Mouse (Mus musculus) left cerebral cortex, adult 11 months (tissue): ENCODE results near the gene Wdr19.

Source experiments
- DNase-seq: peaks from one replicate; pipeline ENCODE4 v3.0.0; 2022; ENCODE audit warnings: low spot score

Wdr19 gene

DNA sequence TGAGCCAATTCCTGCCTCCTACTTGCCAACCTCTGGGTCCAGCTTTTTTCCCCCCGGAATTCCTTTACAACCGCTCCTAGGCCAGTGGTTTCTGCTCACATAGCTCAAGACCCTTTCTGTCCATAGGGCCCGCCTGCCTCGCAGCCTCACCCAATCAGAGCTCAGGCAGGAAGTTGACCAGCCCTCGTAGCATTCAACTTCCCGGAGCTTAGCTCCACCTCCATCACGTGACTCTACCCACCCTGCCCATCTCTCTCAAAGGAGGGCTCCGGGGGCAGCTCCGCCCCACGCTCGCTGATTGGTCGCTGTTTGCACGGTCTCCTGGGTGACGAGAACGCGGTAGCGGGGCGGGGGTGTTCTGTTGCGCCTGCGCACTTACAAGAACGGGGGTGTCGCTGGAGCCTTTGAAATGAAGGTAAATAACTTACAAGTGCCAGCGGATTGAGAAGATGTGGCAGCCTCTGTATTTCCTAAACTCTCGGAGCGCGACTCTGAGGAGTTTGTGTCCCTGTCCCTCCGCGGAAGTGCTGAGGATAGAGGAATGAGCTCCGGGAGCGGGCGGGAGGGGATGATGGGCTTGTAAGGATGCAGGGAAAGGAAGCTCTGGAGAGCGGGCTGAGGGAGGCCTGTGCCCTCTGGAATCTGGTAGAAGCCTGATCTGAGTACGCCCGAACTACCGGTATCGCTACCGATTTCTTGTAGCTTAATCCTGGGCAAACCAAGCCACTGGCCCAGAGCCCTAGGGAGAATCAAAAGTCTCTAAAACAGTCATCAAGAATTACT, at the start of gene Wdr19:
TSS of gene Wdr19 (plus strand) at position 351 of the 783 bp plus-strand sequence.
- peak; percentile 99 for DNase-seq

DNA sequence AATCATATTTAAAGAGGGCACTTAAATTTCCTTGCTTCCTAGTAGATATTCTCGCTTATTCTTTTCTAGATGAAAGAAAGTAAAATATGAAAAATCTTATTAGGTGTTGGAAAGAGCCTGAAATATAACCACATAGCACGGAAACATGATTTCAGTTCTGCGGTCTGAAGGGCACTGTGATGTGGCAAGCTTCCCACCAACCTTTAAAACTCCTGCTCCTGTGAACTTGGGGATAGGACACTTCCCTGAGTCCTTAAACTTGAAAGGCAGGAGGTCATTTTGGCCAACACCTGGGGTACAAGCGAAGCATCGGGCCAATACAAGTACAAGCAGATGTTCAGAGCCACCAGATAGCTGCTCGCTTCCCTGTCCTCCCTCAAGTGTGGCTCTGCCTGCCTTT, 49.8 kb upstream of the Wdr19 start:
- DNase-seq: no peak

DNA sequence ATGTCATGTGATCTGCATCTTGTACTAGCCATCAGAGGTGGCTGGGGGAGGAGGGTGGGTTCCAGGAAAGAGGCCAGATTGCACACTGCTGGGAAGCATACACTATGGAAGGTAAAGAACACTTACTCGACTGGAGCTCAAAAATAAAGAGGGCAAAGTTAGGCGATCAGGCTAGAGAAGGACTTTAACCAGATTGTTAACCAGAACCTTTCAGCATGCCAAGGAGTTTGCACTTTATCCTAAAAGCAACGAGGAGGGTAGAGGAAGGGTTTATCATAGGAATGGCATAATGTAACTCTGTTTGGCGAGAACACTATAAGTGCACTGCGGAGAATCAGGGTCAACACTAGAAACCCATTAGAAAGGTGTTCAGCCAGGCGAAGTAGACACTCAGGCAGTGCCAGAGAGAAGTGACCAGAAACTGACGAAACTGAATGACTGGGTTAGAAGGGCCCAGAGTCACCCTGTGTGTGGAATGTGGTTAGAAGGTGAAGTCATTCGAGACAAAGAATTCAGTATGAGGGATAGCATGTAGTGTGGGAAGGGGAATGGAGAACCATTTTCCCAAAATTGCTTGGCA, 49.0 kb upstream of the Wdr19 start:
- DNase-seq: no peak

DNA sequence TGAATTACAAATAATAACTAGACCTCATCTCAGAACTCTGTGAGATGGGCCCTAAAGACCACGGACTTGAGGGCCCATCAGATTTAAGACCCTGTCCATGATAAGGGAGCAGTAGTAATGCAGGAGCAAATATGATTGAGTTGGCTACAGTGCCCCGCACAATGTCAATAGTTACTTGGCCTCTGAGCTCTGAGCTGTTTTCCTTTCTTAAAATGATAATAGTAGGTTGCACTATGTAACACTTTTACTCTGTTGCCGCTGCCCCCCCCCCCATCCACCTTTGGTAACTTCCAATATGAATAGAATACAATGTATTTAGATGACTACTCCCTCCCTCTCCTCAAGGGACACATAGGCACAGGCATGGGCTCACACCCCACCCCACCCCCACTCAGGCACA, 48.2 kb upstream of the Wdr19 start:
- DNase-seq: no peak

DNA sequence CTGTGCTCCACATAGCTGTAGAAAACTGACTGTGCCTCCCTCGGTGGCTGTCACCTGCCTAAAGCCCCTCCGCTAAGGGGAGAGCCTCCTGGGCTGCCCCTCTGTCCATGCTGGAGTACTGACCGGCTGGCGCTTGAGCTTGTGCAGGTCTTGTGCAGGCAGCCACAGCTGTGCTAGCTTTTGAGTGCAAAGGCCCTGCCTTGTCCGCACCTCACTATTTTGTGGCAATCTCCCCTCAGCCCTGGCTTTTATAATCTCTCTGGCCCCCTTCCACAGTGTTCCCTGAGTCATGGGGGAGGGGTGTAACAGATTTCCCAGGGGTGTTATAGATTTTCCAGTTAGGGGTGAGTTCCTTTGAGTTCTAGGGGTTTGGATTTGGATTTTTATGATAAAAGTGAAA, 47.7 kb upstream of the Wdr19 start:
- no peak for DNase-seq

DNA sequence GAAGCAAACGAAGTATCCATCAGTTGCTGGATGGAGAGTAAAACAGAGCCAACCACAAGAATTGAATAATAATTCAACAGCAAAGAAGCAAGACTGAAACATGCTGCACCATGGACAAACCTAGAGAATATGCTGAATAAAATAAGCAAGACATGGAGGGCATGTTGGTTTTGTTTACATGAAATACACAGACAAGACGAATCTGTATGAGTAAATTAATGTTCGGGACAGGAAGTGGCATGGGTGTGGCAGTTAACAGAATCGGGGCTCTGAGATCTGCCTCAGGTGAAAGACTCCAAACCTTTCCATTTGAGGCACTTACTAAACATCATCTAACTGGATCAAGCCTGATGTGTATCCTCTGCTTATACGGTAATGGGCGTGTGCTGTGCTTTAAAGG, 45.2 kb upstream of the Wdr19 start:
- DNase-seq: no peak

DNA sequence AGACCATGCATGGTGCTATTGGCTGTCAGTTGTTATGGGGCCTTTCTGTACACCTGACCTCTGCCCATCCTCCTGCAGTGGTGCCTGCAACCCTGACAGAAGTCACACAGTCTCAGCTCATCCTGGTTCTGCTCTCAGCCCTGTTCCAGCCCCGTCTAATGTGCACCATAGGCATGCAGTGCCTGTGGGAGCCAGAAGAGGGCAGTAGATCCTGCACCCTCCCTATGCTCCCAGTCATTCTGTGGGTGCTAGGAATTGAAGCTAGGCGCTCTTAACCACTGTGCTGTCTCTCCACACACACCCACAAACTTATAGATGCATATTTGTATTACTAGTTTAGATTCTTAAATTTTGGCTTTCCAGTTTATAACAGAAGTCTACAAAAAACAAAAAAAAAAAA, 42.6 kb upstream of the Wdr19 start:
- DNase-seq: no peak

DNA sequence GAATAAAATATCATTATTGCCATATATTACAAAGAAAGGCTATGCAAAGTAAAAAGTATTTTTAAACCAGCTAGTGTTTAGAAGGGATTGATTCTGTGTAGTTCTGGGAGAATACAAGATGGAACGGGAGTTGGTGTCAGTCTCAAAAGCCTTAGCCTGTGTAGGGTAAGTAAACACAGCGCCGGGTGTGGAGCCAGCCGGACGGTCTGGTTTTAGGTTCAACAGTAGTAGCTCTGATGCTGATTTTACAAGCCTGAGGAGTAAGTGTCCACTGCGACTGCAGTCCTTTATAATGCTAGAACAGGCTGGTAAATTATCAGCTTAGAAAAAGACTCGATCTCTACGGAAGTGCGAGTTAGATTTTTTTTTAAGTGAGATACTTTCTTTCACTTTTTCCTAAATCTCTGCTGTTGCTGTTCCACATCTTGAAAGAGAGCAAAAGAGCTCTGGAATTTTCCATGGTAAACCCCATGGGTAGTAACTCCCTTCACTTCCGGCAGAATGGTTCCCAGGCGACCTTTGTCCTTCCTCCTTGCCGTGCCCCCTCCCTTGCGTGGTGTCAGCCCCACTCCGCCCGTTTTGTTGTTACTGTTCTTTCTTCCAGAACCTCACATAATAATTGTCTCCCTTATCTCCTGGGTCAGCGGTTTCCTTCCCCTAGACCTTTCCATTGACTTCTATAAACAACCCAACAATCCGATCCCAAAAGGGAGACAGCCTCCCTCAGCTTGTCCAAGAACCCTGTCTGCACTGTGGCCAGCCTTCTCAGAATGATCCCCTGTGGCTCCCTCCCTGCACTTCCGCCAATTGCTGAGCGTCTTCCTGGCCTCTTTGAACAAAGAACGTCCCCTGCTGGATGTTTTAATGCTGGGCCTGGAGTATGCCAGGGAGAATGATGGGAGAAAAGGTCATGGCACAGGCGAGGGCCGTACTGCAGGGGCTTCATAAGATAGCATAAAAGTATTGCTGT, 41.8 kb upstream of the Wdr19 start:
- no peak for DNase-seq

DNA sequence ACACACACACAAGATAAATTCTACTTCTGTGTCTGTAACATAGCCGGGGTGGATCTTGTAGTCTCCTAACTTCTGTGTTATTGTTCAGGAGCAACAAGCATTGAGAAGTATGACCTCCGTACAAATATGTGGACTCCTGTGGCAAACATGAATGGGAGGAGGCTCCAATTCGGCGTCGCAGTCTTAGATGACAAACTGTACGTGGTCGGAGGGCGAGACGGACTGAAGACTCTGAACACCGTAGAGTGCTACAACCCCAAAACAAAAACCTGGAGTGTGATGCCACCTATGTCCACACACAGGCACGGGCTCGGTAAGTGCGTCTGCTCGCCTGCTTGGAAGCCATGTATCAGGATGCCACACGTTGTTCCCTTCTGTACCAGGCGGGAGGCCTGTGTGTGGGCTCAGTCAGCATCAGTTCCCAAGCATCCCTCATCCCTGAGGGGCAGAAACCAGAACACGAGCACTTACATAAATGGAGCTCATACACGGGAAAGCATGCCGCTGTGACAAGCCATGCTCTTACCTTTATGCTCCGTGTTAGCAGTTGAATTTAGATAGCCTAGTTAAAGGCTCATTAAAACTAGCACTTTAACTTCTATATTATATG, 40.7 kb upstream of the Wdr19 start:
- no peak for DNase-seq

DNA sequence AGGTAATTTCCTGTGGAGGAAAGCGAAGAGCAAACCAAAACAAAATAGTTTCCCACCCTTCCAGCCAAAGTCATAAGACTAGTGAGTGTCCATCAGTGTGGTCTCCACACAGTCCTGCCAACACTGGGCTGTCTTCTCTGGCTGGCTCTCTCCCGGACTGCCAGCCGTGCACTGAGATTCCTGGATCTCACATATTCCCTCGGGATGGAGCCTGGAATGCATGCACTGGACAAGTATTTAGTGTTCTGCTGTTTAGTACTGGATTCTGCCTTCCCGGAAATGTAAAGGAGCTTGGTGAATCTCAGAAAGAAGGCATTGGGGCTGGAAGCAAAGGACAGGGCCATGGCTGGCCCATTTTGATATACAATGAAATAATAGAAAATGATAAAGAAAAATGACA, 36.5 kb upstream of the Wdr19 start:
- DNase-seq: no peak

DNA sequence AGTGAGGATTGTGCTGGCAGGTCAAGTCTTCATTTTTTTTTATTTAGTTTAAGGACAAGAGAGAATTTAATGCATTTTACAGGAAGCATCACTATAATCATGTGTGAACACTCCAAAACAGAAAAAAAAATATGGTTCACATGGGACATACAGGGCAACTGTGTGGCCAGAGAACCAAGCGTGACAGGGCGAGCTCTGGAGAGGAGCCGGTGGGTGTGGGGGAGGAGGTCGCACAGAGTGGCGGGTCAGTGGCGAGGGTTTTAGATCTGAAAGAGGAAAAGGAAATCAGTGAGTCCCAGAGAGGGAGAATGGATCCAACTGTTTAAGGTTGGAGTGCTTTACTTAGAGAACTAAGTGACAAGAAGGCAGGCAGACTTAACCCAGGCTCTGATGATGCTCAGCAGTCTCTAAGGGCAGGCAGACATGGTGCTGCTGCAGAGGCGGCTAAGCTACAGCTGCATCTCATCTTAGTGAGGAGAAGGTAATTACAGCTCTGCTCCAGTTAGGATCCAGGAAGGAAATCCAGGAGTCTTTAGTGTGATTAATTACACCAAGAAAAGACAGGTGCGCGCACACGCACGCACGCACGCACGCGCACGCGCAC, 35.9 kb upstream of the Wdr19 start:
- no peak for DNase-seq

DNA sequence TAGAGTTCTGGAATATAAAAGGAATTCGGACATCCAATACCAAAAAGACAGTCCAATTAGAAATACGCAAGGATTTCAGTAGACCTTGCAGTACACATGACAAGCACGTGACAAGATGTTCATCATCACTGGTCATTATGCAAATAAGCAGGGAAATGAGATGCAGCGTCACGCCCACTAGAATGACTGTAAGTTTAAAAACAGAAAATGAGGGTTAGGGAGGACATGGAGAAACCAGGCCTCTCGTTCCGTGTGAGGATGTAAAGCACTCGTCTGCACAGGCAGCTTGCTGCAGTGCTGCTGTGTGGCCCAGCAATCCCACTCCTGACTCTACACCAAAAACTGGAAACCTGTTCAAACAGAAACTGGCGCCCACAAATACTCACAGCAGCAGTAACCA, 29.3 kb upstream of the Wdr19 start:
- no peak for DNase-seq

DNA sequence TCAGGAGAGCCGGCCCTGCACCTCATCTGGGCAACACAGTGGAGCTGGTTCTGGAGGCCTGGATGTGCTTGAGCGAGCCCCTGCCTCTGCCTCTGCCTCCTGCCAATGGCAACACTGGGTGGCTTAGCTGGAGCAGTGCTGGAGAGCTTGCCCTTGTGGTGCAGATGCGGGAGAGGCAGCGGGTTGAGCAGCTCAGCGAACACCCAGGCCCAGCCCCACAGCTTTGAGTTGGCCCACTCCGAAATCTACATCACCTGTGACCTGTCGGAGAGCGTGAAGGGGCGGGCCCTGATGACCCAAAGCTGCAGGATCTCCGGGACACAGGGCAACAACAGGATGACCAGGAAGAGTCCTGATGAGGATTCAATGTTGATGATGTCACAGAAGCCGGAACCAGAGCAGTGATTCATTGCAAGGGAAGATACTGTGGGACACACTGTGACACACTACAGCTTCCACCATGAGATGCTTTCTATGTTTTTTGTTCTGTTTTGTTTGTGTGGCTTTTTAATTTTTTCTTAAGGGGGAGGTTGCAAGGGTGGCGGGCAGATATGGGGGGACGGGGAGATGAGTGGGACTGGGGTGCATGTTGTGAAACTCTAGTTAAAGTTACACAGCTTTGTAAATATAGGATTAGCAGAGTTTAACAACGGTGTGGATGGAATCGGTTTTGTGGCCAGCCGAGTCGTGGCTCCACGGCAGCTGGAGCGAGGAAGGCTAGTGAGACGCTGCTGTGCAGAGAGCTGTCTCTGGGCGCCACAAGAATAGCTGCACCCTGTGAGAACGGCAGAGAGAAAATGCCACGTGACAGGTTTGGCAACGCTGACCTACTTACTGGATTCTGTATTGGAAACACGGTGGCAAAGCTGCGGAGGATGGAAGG, 24.2 kb upstream of the Wdr19 start:
- peak; percentile 73 for DNase-seq

DNA sequence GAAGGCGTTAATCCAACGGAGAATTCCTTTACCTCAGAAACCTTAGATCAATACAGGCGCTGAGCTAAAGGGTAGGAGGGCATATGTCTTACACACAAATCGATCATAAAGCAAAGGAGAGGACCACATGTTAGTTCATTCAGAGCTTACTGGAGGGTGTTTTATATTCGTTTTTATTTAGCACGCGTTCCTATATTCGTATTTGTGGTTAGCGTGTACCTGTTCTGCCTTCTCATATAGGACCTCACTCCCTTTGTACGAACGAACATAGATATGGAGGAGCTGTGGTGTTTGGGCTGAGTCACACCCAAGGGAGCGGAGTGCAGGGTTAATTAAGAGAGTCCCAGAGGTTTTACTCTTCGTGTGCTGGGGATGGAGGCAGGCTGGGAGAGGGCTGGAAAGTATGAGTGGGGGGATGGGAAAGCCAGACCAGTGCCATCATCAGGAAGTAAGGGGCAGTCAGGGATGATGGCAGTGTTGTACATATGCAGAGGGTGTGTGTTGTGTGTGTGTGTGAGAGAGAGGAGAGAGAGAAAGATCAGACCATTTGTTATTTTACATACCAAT, 23.5 kb upstream of the Wdr19 start:
- no peak for DNase-seq

DNA sequence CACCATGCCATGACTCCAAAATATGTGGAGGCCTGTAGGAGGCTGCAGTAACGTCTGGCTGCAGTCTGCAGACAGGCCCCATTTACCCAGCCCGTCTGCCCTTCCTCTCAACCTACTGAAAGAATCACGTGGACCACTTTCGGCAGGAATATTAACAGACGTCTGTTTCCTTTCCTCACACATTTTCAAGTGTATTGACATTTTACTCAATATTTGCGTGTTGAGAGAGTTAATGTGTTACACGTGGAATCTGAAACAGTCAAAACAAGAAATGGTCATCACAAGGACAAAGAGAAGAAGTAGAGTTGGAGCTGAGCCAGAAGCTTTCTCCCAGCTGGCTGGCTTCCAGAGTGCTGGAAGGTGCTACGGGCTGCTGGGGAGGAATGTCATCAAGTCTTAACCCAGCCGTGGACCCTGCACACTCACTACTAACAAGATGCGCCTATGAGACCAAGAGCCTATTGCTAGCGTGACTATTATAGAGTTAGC, 22.4 kb upstream of the Wdr19 start:
- DNase-seq: no peak

DNA sequence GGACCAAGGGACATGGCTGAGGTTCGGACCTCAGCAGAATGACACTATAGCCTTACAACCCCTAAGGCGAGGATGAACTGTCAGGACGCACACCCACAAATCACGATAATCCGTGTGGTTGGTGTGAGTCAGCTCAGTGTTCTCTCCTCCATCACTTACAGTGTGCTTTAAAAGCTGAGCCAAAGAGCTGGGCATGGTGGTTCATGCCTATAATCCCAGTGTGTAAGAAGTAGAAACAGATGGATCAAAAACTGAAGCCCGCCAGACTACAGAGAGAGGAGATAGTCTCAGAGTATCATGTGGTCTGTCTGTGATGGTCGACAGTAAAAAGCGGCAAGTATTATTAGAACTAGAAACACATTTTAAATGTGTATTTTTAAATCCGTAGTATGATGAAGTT, 21.0 kb upstream of the Wdr19 start:
- no peak for DNase-seq

DNA sequence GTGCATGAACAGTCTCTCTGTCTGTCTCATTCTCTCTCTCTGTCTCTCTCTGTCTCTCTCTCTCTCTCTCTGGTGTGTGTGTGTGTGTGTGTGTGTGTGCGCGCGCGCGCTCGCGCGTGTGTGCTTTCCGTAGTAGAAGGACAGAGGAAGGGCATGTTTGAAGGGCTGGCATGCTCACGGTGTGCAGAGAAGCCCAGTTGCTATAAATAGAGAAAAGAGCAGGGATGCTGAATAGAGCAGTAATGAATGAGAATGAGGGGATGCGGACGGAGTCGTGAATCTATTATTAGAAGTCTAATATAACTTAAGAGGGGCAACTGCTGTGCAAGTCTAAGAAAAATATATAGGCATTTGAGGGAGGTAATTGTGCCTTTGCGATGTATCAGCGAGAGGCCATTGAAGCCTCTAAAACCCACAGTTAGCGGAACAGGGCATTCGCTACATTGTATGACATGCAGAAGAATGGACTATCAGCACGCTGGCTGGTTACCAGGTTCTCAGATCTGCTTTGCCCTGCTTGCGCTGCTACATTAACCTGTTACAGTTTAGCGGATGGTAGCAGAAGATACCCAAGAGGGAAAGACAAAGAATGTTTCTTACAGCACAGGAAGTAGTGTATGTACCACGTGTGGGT, 18.2 kb upstream of the Wdr19 start:
- DNase-seq: no peak

DNA sequence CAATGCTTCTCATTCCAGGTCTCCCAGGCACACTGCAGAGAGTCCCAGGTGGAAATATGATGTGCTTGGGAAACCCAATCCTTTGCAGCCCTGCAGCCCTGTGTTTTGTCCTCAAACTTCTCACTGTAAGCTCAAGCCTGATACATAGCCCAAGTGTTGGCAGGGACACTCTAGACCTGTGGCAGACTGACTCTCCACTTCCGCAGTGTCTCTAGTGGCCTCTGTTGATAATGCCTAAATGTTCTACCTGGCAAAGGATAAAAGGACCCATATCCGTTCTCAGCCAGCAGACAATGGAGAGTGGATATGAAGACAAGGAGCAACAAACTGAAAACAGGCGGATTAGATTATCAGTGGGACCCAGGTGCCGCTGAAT, 17.7 kb upstream of the Wdr19 start:
- no peak for DNase-seq

DNA sequence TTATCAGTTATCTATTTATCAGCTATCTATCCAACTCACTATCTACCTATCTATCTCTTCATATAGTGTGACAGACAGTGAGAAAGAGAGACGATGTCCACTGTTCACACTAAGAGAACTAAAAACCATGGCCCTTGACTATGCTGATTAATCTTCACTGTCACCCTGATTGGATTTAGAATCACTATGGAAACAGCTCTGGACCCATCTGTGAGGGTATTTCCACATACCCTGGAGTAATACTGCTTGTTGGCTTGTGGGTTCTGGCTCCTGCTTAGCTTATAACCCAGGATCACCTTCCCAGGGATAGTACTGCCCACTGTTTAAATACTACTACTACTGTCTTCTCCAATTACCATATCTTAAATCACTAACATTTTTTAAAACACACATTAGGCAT, 17.2 kb upstream of the Wdr19 start:
- no peak for DNase-seq

DNA sequence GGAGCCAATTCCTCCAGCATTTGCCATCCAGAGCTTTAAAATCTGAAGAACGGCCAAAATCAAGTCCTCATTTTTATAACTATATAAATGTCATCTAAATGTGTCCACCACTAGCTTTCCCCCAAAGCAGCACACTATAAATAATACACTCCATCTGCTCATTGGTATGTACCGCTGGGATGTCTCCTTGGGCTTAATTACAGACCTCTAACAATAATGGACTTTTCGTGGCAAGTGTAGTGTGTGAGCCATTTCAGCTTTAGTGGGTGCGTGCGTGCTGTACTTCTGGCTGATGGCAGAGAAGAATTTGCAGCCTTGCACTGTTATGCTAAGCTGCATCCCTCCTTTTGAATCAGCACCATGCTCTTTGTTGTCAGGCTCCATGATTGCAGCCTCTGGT, 7.9 kb upstream of the Wdr19 start:
- no peak for DNase-seq
